In the genomic region with DNA sequence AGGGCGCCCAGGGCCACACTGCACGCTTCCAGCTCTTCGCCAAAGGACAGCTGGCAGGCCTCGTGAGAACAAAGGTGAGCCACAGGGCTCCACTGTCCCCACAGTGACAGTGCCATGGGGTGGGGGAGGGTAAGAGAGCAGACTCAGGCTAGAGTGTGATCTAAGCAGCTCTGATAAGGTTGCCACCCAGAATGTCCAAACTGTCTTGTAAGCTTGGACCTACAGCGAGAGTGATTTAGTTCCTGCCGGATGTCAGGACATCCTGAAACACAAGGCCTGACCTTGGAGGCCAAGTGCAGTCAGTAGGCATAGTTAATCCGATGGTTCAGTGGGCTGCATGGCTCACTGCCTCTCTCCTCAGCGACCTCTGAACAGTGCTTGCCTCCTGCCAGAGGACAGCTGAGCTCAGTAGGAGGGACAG, we compare ENCODE assay signal across 8 mouse cellular contexts. TPM values are rescaled to one million over a fixed set of nuclear protein-coding genes. Genes with fewer than 3 reads are reported as not detected.
DNase-seq lines count a peak whose midpoint lies in the region; ATAC-seq and TF ChIP-seq lines count a peak whose summit lies in the region.

No protein-coding gene starts in this region.

- no peak for TF ChIP-seq CTCF in liver, postnatal 0 days (IDR thresholded peaks at IDR 0.05; ENCODE audit: low read depth)

- no peak for TF ChIP-seq EP300 in liver, postnatal 0 days (IDR thresholded peaks at IDR 0.05; ENCODE audit: low read depth)

- H3K36me3 ChIP-seq in liver, postnatal 0 days (replicated peaks; ENCODE audit: insufficient read depth, low read length), result no peaks in the 10 kb centered on the region

- ATAC-seq in liver, postnatal 0 days, result peak; percentile 61

- H3K9me3 ChIP-seq in liver, postnatal 0 days (ENCODE audit: low read length), result no peaks in the 10 kb centered on the region

- H3K27ac ChIP-seq in liver, postnatal 0 days (ENCODE audit: low read depth), result peak overlapping the region; percentile 62

- no peak overlapping the region for H3K4me2 ChIP-seq in liver, postnatal 0 days (ENCODE audit: low read depth, low read length)

- peak; percentile 89 for DNase-seq in adrenal gland, postnatal 14 days
- peak; percentile 45 for DNase-seq in embryo, embryonic 9.5 days (ENCODE audit: extremely low spot score)
- DNase-seq in kidney, adult 11 months, result peak; percentile 95
- DNase-seq in liver, postnatal 0 days, result peak; percentile 65
- no peak for DNase-seq in layer of hippocampus, postnatal 10 days (ENCODE audit: low spot score in 2 of 2)
- DNase-seq in MN1 (ENCODE audit: low spot score), result no peak
- DNase-seq in spleen, postnatal 4 days (ENCODE audit: low spot score in 2 of 2), result no peak
- DNase-seq in left cerebral cortex, adult 18-20 months (ENCODE audit: low spot score in 2 of 2), result no peak

- H3K27me3 ChIP-seq in liver, postnatal 0 days (ENCODE audit: insufficient read depth, low read length), result no peaks in the 10 kb centered on the region

- no peak overlapping the region for H3K9ac ChIP-seq in liver, postnatal 0 days (replicated peaks)

- peaks cover 28% of the 10 kb centered on the region for H3K4me1 ChIP-seq in liver, postnatal 0 days (ENCODE audit: insufficient read depth)

- no peak overlapping the region for H3K4me3 ChIP-seq in liver, postnatal 0 days (ENCODE audit: low read depth, low read length)

- WGBS in liver, postnatal 0 days (ENCODE audit: insufficient replicate concordance), result 19% methylated on average over 8 of the region's 8 CpGs

RNA-seq across cellular contexts. Expression of gene Acy3, which starts 1.1 kb away (rescaled TPM):
- total RNA-seq in adrenal gland, postnatal 14 days (2021), result 25.7 and 31.1 TPM in 2 replicates
- polyA plus RNA-seq in liver, postnatal 0 days (2015; fragmentation: Nextera tagmentation; extraction: Ambion mirVana), result 19.3 and 22.0 TPM in 2 replicates
- 1 to 10 TPM; 1.9 to 2.2 TPM for total RNA-seq in layer of hippocampus, postnatal 10 days (2021)
- total RNA-seq in left cerebral cortex, adult 18-20 months (2021), result 1 to 10 TPM; 2.6 to 5.2 TPM

RNA-seq across cellular contexts. Expression of gene Tbx10, which starts 7.3 kb away (rescaled TPM):
- total RNA-seq in adrenal gland, postnatal 14 days (2021), result not detected in 2 replicates
- not detected in 2 replicates for polyA plus RNA-seq in liver, postnatal 0 days (2015; fragmentation: Nextera tagmentation; extraction: Ambion mirVana)
- total RNA-seq in layer of hippocampus, postnatal 10 days (2021), result not detected
- total RNA-seq in left cerebral cortex, adult 18-20 months (2021), result not detected

RNA-seq across cellular contexts. Expression of gene Aldh3b2, which starts 13.1 kb away (rescaled TPM):
- 7.6 and 11.6 TPM in 2 replicates for total RNA-seq in adrenal gland, postnatal 14 days (2021)
- 0.09 and 0.11 TPM in 2 replicates for polyA plus RNA-seq in liver, postnatal 0 days (2015; fragmentation: Nextera tagmentation; extraction: Ambion mirVana)
- total RNA-seq in layer of hippocampus, postnatal 10 days (2021), result 1 to 10 TPM; 1.3 to 1.4 TPM
- 1 to 10 TPM; 1.1 to 1.3 TPM for total RNA-seq in left cerebral cortex, adult 18-20 months (2021)

RNA-seq across cellular contexts. Expression of gene Nudt8, which starts 15.1 kb away (rescaled TPM):
- total RNA-seq in adrenal gland, postnatal 14 days (2021), result 41.1 and 49.2 TPM in 2 replicates
- 22.0 and 23.0 TPM in 2 replicates for polyA plus RNA-seq in liver, postnatal 0 days (2015; fragmentation: Nextera tagmentation; extraction: Ambion mirVana)
- total RNA-seq in layer of hippocampus, postnatal 10 days (2021), result 1 to 10 TPM; 9.0 to 9.4 TPM
- 10 to 100 TPM in 1 of 2 experiments, 1 to 10 TPM in 1; 8.9 to 10.8 TPM for total RNA-seq in left cerebral cortex, adult 18-20 months (2021)

RNA-seq across cellular contexts. Expression of gene Gm49405, which starts 15.2 kb away (rescaled TPM):
- 0.89 and 1.7 TPM in 2 replicates for total RNA-seq in adrenal gland, postnatal 14 days (2021)
- 0.26 and 0.49 TPM in 2 replicates for polyA plus RNA-seq in liver, postnatal 0 days (2015; fragmentation: Nextera tagmentation; extraction: Ambion mirVana)
- 1 to 10 TPM; 1.7 TPM for total RNA-seq in layer of hippocampus, postnatal 10 days (2021)
- total RNA-seq in left cerebral cortex, adult 18-20 months (2021), result 1 to 10 TPM; 1.0 to 1.5 TPM

Comparison
In these comparisons a context has a peak if more than half of its experiments do, and no peak if none do; other contexts are left out.
1. DNase-seq: peak in adrenal gland, postnatal 14 days (single experiment), embryo, embryonic 9.5 days (single experiment), kidney, adult 11 months (single experiment) and liver, postnatal 0 days (single experiment); none in layer of hippocampus, postnatal 10 days (0 of 2), MN1 (single experiment), spleen, postnatal 4 days (0 of 2) and left cerebral cortex, adult 18-20 months (0 of 2).